Comparison of ENCODE assay signal across 8 mouse cellular contexts in the genomic region with DNA sequence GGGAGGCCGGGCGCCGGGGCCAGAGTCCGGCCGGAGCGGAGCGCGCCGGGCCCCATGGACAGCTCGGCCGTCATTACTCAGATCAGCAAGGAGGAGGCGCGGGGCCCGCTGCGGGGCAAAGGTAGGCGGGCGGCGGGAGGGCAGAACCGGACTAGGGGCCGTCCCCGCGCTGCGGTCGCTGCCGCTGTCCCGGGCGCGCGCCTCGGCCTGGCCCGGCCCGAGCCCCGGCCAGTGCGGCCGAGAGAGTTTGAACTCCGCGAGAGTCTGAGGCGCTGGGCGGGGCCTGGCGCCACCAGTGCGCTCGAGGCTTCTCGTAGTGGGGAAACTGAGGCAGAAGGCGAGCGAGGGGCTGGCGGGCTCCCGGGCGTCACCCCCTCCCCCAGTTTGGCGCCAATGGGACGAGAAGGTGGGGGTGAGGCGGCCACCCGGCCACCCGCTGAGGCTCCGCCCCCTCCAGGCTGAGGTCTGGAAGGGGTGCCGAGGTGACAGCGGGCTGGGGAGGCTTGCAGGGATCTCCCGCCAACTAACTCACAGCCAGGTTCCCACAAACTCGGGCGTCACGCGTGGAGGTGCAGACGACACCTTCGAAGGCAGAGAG. TPM values are rescaled to one million over a fixed set of nuclear protein-coding genes. Genes with fewer than 3 reads are reported as not detected.
DNase-seq lines count a peak whose midpoint lies in the region; ATAC-seq and TF ChIP-seq lines count a peak whose summit lies in the region.

No protein-coding gene starts in this region.

- no peaks in the 10 kb centered on the region for H3K9me3 ChIP-seq in intestine, embryonic 14.5 days (ENCODE audit: control insufficient read depth, low read length)
- no peaks in the 10 kb centered on the region for H3K9me3 ChIP-seq in liver, embryonic 14.5 days (ENCODE audit: control insufficient read depth, low read length)

- 1% methylated on average over 44 of the region's 63 CpGs for WGBS in intestine, embryonic 14.5 days
- WGBS in liver, embryonic 14.5 days (ENCODE audit: insufficient replicate concordance): under 1% methylated on average over 59 of the region's 63 CpGs

- no peak for TF ChIP-seq EP300 in liver, embryonic 14.5 days (IDR thresholded peaks at IDR 0.05; ENCODE audit: low read depth)

- peaks cover 22% of the 10 kb centered on the region for H3K36me3 ChIP-seq in intestine, embryonic 14.5 days (ENCODE audit: control insufficient read depth, insufficient read depth, low read length)
- H3K36me3 ChIP-seq in liver, embryonic 14.5 days (replicated peaks; ENCODE audit: control insufficient read depth, insufficient read depth, low read depth): peaks cover 21% of the 10 kb centered on the region

- peaks cover 27% of the 10 kb centered on the region for H3K4me1 ChIP-seq in intestine, embryonic 14.5 days (replicated peaks; ENCODE audit: control insufficient read depth, insufficient read depth, low read length)
- H3K4me1 ChIP-seq in liver, embryonic 14.5 days (replicated peaks; ENCODE audit: control insufficient read depth in 2 of 2, insufficient read depth in 2 of 2, low read length in 1 of 2): peaks cover 27 to 37% of the 10 kb centered on the region in 2 experiments

- H3K4me3 ChIP-seq in left cerebral cortex, adult 2 months: peak overlapping the region; percentile 91
- H3K4me3 ChIP-seq in intestine, embryonic 14.5 days (ENCODE audit: low read depth, low read length): peak overlapping the region; percentile 85
- H3K4me3 ChIP-seq in liver, embryonic 14.5 days (ENCODE audit: insufficient read depth in 1 of 2, low read depth in 2 of 2, low read length in 2 of 2): peak overlapping the region; percentile 73 to 84

- ATAC-seq in intestine, embryonic 14.5 days (replicated peaks; ENCODE audit: low FRiP score, low TSS enrichment, low read depth): peak; percentile 38
- ATAC-seq in liver, embryonic 14.5 days (ENCODE audit: insufficient read depth): peak; percentile 56

- H3K4me2 ChIP-seq in intestine, embryonic 14.5 days (ENCODE audit: low read length): peak overlapping the region; percentile 97
- H3K4me2 ChIP-seq in liver, embryonic 14.5 days (ENCODE audit: low read depth): peak overlapping the region; percentile 68

- intact Hi-C loops in left cerebral cortex, adult 2 months (cut with DNase I): loop anchor here (2.0 to 5.0 kb wide), 2 partner anchors 61 to 155 kb away; a partner anchor contains a TSS

- H3K27ac ChIP-seq in left cerebral cortex, adult 2 months: peak overlapping the region; percentile 92
- H3K27ac ChIP-seq in intestine, embryonic 14.5 days (ENCODE audit: low read depth): peak overlapping the region; percentile 99
- H3K27ac ChIP-seq in liver, embryonic 14.5 days: peak overlapping the region; percentile 83

- peak overlapping the region; percentile 99 for H3K9ac ChIP-seq in intestine, embryonic 14.5 days (ENCODE audit: low read length)
- peak overlapping the region; percentile 95 for H3K9ac ChIP-seq in liver, embryonic 14.5 days (replicated peaks)

- no peak for TF ChIP-seq CTCF in left cerebral cortex, adult 2 months (IDR thresholded peaks at IDR 0.05)
- 0 out of 2 replicates have a peak, but pooled peaks have one; percentile 16 for TF ChIP-seq CTCF in liver, embryonic 14.5 days (IDR thresholded peaks at IDR 0.05; ENCODE audit: low read depth)

- no peaks in the 10 kb centered on the region for H3K27me3 ChIP-seq in intestine, embryonic 14.5 days (replicated peaks; ENCODE audit: control insufficient read depth, insufficient read depth, low read length)
- no peaks in the 10 kb centered on the region for H3K27me3 ChIP-seq in liver, embryonic 14.5 days (ENCODE audit: control insufficient read depth, insufficient read depth, low read length)

- peak in 1 of 2 experiments; percentile 51 for DNase-seq in left cerebral cortex, adult 2 months (ENCODE audit: extremely low spot score in 1 of 2, low spot score in 2 of 2)
- DNase-seq in left cerebral cortex, adult 11 months (ENCODE audit: low spot score): no peak
- DNase-seq in cerebellum, postnatal 36 days: peak; percentile 55 to 64
- DNase-seq in gastrocnemius, postnatal 25 days: peak; percentile 86
- peak; percentile 83 for DNase-seq in intestine, embryonic 14.5 days (ENCODE audit: low spot score)
- DNase-seq in liver, embryonic 14.5 days (ENCODE audit: low read depth in 3 of 3, low spot score in 3 of 3): peak in 1 of 3 experiments; percentile 51
- DNase-seq in neural tube, embryonic 10.5 days (ENCODE audit: extremely low spot score, low spot score): peak; percentile 69
- DNase-seq in testis, postnatal 10 days (ENCODE audit: low spot score): peak; percentile 91

RNA-seq across cellular contexts. Expression of a gene that starts 0.6 kb away (rescaled TPM):
- 10 to 100 TPM; 21.6 to 25.6 TPM for total RNA-seq in left cerebral cortex, adult 2 months (2021)
- 10 to 100 TPM; 82.7 to 82.9 TPM for total RNA-seq in gastrocnemius, postnatal 25 days (2021)
- polyA plus RNA-seq in intestine, embryonic 14.5 days (2014; fragmentation: Nextera tagmentation; extraction: Ambion mirVana): 86.8 and 87.1 TPM in 2 replicates
- 36.0 and 39.6 TPM in 2 replicates for polyA plus RNA-seq in liver, embryonic 14.5 days (2012; rRNA removed)
- 37.6 and 40.3 TPM in 2 replicates for polyA plus RNA-seq in liver, embryonic 14.5 days (2014; fragmentation: Nextera tagmentation; extraction: Ambion mirVana)

RNA-seq across cellular contexts. Expression of a gene that starts 16.9 kb away (rescaled TPM):
- 1 to 10 TPM; 5.0 to 5.4 TPM for total RNA-seq in left cerebral cortex, adult 2 months (2021)
- total RNA-seq in gastrocnemius, postnatal 25 days (2021): 1 to 10 TPM; 2.9 to 3.2 TPM
- 5.9 and 6.6 TPM in 2 replicates for polyA plus RNA-seq in intestine, embryonic 14.5 days (2014; fragmentation: Nextera tagmentation; extraction: Ambion mirVana)
- polyA plus RNA-seq in liver, embryonic 14.5 days (2012; rRNA removed): 9.2 and 13.7 TPM in 2 replicates
- 8.3 and 8.7 TPM in 2 replicates for polyA plus RNA-seq in liver, embryonic 14.5 days (2014; fragmentation: Nextera tagmentation; extraction: Ambion mirVana)

RNA-seq across cellular contexts. Expression of a gene that starts 17.2 kb away (rescaled TPM):
- total RNA-seq in left cerebral cortex, adult 2 months (2021): 1 to 10 TPM in 1 of 2 experiments, under 1 TPM in 1; 0.30 to 1.0 TPM
- under 1 TPM in 1 of 2 experiments, not detected in 1; 0.13 TPM for total RNA-seq in gastrocnemius, postnatal 25 days (2021)
- polyA plus RNA-seq in intestine, embryonic 14.5 days (2014; fragmentation: Nextera tagmentation; extraction: Ambion mirVana): 58.1 and 64.7 TPM in 2 replicates
- polyA plus RNA-seq in liver, embryonic 14.5 days (2012; rRNA removed): 0.39 and 0.62 TPM in 2 replicates
- 0.40 and 0.50 TPM in 2 replicates for polyA plus RNA-seq in liver, embryonic 14.5 days (2014; fragmentation: Nextera tagmentation; extraction: Ambion mirVana)

RNA-seq across cellular contexts. Expression of a gene that starts 30.0 kb away (rescaled TPM):
- 1 to 10 TPM in 1 of 2 experiments, under 1 TPM in 1; 0.54 to 1.9 TPM for total RNA-seq in left cerebral cortex, adult 2 months (2021)
- total RNA-seq in gastrocnemius, postnatal 25 days (2021): not detected
- 0.60 and 0.82 TPM in 2 replicates for polyA plus RNA-seq in intestine, embryonic 14.5 days (2014; fragmentation: Nextera tagmentation; extraction: Ambion mirVana)
- polyA plus RNA-seq in liver, embryonic 14.5 days (2012; rRNA removed): 0.05 and 0.10 TPM in 2 replicates
- not detected in 2 replicates for polyA plus RNA-seq in liver, embryonic 14.5 days (2014; fragmentation: Nextera tagmentation; extraction: Ambion mirVana)
